Mouse (Mus musculus): ENCODE measurements around the gene Gm11116.
"Not testable (repeated sequence)": the region's sequence is repeated elsewhere in the genome, so short reads cannot be mapped to it uniquely, and the experiment has no call there.

Gene Gm11116

GRCm38 (mm10) chr5:88111430-88111829 is at the start of gene Gm11116:
Gene Gm11116 (minus strand): TSS chr5:88111530.
- no peak for DNase-seq (ENCODE audit: low read depth)

DNA sequence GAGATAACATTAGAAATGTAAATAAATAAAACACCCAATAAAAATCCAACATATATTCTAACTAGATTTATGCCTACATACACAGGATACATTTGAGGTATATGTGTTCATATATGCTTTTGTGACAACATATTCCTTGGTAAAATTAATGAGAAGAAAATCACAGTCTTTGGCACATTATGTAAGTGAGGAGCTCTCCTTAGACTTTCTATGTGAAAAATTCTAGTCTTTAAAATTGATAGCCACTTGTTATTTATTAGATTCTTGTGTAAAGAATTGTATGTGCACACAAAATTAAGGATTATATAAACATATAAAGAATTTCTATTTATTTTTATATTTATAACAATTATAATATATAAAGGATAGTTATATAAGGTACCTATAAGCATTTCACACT is 42.7 kb upstream of the Gm11116 start, which contains the start of gene Gm11115:
TSS of gene Gm11115 (minus strand) at position 101 of the 400 bp plus-strand sequence.
- DNase-seq (ENCODE audit: low read depth): no peak

GRCm38 (mm10) chr5:88086256-88086655 is 25.1 kb downstream of the Gm11116 start, which contains the start of gene Smr2:
Gene Smr2 (plus strand): TSS chr5:88086556.
- DNase-seq (ENCODE audit: low read depth): not testable (repeated sequence)

Data from 416B (cell line).